Mouse (Mus musculus): ENCODE data around the gene Krtap6-5. TPM values are rescaled to one million over a fixed set of nuclear protein-coding genes. Genes with fewer than 3 reads are reported as not detected.
"Not testable (repeated sequence)": the region's sequence is repeated elsewhere in the genome, so short reads cannot be mapped to it uniquely, and the experiment has no call there.

The Krtap6-5 gene
- not detected for total RNA-seq (2021)
- long read RNA-seq, experiment 1, result 0 reads
- long read RNA-seq, experiment 2, result 0 reads

DNA sequence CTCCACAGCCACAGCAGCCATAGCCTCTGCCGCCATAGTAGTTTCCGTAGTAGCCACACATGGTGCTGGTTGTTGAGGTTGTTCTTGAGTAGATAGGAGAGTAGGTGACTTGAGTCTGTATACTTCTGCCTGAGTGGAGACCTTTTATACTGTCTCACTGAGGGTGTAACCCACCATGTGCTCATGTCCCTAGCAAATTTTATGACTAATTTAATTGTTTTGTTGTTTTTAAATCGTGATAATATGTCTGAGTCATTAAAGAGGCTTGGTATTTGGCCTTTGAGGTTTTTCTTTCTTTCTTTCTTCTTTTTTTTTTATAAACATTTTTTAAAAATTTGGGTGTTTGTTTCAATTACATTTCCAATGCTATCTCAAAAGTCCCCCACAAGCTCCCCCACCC, at the start of gene Krtap6-5:
TSS of gene Krtap6-5 (minus strand) at position 101 of the 400 bp plus-strand sequence.
- DNase-seq (ENCODE audit: low spot score), result no peak

DNA sequence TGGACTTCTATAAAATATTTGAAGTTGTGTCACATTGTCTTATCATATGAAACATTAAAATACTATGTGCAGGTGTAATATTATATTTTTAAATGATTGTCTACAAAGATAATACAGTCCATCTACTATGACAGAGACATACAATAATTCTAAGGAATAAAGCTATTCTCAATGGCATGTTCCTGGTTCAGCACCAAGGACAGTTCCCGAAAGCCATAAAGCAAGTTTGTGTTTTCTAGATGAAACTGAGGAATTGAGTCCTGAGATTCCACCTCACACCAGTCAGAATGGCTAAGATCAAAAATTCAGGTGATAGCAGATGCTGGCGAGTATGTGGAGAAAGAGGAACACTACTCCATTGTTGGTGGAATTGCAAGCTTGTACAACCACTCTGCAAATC, 23.4 kb upstream of the Krtap6-5 start:
- not testable (repeated sequence) for DNase-seq (ENCODE audit: low spot score)

DNA sequence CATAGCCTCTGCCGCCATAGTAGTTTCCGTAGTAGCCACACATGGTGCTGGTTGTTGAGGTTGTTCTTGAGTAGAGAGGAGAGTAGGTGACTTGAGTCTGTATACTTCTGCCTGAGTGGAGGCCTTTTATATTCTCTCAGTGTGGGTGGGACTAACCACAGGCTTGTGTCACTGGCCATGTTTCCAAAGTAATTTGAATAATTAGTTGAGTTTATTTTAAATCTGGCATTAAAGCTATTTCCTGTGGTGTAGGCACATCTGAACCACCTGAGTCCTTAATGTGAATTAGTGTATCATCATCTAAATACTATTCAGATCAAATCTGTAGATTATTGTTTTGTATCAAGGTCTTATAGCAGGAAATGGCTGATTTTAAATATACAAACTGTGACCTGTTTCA, 16.2 kb upstream of the Krtap6-5 start, which contains the start of gene 1110025L11Rik:
TSS of gene 1110025L11Rik (minus strand) at position 101 of the 400 bp plus-strand sequence.
- not testable (repeated sequence) for DNase-seq (ENCODE audit: low spot score)

DNA sequence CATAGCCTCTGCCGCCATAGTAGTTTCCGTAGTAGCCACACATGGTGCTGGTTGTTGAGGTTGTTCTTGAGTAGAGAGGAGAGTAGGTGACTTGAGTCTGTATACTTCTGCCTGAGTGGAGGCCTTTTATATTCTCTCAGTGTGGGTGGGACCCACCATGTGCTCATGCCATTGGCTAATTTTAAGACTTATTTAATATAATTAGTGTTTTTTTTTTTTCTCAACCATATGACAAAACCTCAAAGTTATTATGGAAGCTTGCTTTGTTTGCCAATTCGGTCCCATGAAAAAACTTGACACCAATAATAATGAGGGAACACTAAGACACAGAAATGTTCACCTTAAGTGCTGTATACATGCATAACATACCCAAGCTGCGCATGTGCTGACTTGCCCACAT, 6.3 kb downstream of the Krtap6-5 start, which contains the start of gene Gm10228:
TSS of gene Gm10228 (minus strand) at position 101 of the 400 bp plus-strand sequence.
- DNase-seq (ENCODE audit: low spot score), result not testable (repeated sequence)

DNA sequence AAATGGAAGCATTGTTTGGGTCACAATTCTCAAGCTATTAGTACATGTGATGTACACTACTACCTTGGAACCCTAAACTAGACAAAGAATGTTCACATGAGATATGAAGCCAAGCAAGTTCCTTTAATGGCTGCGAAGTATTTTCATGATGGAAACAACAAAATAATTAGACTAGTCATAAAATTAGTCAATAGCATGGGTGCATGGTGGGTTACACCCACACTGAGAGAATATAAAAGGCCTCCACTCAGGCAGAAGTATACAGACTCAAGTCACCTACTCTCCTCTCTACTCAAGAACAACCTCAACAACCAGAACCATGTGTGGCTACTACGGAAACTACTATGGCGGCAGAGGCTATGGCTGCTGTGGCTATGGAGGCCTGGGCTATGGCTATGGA, 16.3 kb downstream of the Krtap6-5 start, which contains the start of gene Krtap6-1:
TSS of gene Krtap6-1 (plus strand) at position 301 of the 400 bp plus-strand sequence.
- not testable (repeated sequence) for DNase-seq (ENCODE audit: low spot score)

DNA sequence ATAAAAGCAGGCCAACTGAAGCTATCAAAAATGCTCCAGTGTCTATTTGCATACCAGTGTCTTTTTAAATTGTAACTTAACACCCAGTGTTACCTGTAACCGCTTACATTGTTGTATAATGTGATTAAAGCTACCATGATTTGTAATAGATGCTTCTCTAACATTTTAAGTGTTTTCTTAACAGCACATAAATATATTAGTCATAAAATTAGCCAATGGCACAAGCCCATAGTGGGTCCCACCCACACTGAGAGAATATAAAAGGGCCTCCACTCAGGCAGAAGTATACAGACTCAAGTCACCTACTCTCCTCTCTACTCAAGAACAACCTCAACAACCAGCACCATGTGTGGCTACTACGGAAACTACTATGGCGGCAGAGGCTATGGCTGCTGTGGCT, 32.7 kb downstream of the Krtap6-5 start, which contains the start of gene Gm10229:
TSS of gene Gm10229 (plus strand) at position 301 of the 400 bp plus-strand sequence.
- not testable (repeated sequence) for DNase-seq (ENCODE audit: low spot score)

DNA sequence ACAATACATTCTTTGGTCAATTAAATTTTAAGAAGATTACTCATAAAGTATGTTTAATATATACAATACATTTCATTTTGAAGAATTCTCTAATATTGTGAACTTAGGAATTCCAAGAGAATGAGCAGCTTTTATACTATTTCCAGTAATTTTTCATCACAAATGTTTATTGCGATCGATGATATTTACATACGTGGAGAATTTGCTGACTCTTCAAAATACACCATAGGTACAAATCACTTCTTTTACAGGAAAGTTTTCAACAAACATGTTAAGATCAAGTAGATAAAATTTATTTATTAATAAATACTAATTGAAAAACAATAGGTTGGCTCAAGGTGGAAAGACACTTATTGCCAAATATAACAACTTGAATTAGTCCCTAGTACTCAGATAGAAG, 33.7 kb downstream of the Krtap6-5 start:
- DNase-seq (ENCODE audit: low spot score), result no peak

DNA sequence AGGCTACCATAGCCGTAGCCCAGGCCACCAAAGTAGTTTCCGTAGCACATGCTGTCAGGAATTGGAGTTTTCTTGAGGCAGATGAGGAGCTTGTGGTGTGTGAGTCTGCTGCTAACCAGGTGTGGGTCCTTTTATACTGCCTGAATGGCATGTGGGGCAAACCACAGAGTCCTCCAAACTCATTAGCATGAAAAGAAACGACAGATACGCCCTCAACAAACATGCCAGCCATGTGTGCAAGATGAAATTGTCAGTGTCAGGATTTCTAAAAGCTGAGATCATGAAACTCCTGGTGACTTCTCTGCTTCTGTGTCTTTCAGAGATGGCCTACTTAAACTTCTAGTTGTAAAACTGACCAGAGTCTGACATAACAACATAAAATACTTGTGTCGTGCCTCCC, 37.0 kb downstream of the Krtap6-5 start, which contains the start of gene Krtap22-2:
TSS of gene Krtap22-2 (minus strand) at position 101 of the 400 bp plus-strand sequence.
- DNase-seq (ENCODE audit: low spot score), result no peak

Other genes with a start within 250 kb of the Krtap6-5 start
- not detected for gene Gm20741, start 235.7 kb downstream of the Krtap6-5 start, total RNA-seq (2021)
- gene Krtap15, start 227.7 kb downstream of the Krtap6-5 start, total RNA-seq (2021), result under 1 TPM in 1 of 2 experiments, not detected in 1; 0.66 TPM
- not detected for gene Krtap14, start 221.7 kb downstream of the Krtap6-5 start, total RNA-seq (2021)
- not detected for gene Krtap19-1, start 178.5 kb downstream of the Krtap6-5 start, total RNA-seq (2021)
- not detected for gene Krtap19-2, start 173.6 kb downstream of the Krtap6-5 start, total RNA-seq (2021)
- gene Krtap19-3, start 169.8 kb downstream of the Krtap6-5 start, total RNA-seq (2021), result not detected
- gene Krtap19-4, start 162.8 kb downstream of the Krtap6-5 start, total RNA-seq (2021), result not detected
- under 1 TPM in 1 of 2 experiments, not detected in 1; 0.53 TPM for gene Krtap19-5, start 151.4 kb downstream of the Krtap6-5 start, total RNA-seq (2021)
- not detected for gene Krtap19-9b, start 115.6 kb downstream of the Krtap6-5 start, total RNA-seq (2021)
- gene Krtap16-3, start 85.0 kb downstream of the Krtap6-5 start, total RNA-seq (2021), result not detected
- not detected for gene Krtap22-2, start 37.1 kb downstream of the Krtap6-5 start, total RNA-seq (2021)
- gene Gm10229, start 32.6 kb downstream of the Krtap6-5 start, total RNA-seq (2021), result not detected
- not detected for gene Krtap6-1, start 16.2 kb downstream of the Krtap6-5 start, total RNA-seq (2021)
- not detected for gene Gm10228, start 6.4 kb downstream of the Krtap6-5 start, total RNA-seq (2021)
- not detected for gene 1110025L11Rik, start 16.1 kb upstream of the Krtap6-5 start, total RNA-seq (2021)
- gene Krtap6-3, start 36.1 kb upstream of the Krtap6-5 start, total RNA-seq (2021), result not detected
- not detected for gene Gm6358, start 93.0 kb upstream of the Krtap6-5 start, total RNA-seq (2021)
- gene Gm10061, start 103.2 kb upstream of the Krtap6-5 start, total RNA-seq (2021), result not detected
- not detected for gene Gm9789, start 110.1 kb upstream of the Krtap6-5 start, total RNA-seq (2021)
- not detected for gene Gm7735, start 121.6 kb upstream of the Krtap6-5 start, total RNA-seq (2021)
- not detected for gene 1110057P08Rik, start 126.9 kb upstream of the Krtap6-5 start, total RNA-seq (2021)
- not detected for gene Krtap20-2, start 158.0 kb upstream of the Krtap6-5 start, total RNA-seq (2021)